Mouse (Mus musculus) induced T-regulatory cell, adult 2 months (primary cell): ENCODE data around the gene Vmn2r16.

ENCODE experiments used
- DNase-seq: peaks from one replicate; pipeline ENCODE4 v3.0.0-alpha.2; 2012; ENCODE audit warnings: low read depth

The Vmn2r16 gene

GRCm38 (mm10) chr5:109329862-109330261 lies at the start of gene Vmn2r16:
TSS of gene Vmn2r16 (plus strand) at chr5:109330162.
- no peak for DNase-seq

DNA sequence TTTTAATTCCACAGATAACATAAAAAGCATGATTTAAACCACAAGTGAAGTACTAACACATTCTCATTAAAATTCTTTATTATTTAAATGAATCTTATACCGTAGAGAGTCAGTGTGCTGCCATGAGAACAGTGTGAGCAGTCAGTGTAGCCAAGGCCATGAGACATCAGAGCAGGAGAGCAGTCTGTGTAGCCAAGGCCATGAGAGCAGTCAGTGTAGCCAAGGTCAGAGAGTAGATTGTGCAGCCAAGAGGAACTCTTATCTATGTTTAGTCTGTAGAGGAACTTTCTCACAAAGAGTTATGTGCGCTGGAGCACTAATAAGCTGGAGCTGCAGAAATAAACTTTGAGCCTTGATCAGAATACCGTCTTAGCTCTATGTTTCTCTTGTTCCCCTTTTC lies 35.3 kb upstream of the Vmn2r16 start:
- no peak for DNase-seq

- no peak for DNase-seq
These were observed 32.4 kb upstream of the Vmn2r16 start, which contains the start of gene Vmn2r15 for GRCm38 (mm10) chr5:109297544-109297943. TSS of gene Vmn2r15 (minus strand) at chr5:109297644.

DNA sequence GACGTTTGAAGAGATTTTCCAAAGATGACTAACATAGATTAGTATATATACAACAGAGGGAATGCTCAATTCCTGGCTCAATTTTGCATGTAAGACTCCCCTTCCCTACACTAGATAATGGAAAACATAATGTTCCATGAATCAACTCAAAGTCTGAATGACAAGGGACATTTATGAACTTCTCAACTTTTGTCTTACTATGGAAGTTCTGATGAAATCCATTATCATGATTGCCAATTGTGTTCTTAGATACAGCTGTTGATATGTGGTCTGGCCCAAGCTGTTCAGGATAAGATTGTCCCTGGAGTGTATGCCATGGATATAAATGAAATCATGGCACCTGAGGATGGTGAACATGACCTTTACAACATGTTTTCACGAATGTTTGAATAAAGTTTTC lies 89.4 kb downstream of the Vmn2r16 start, which contains the start of gene Vmn2r17:
Gene Vmn2r17, plus strand, starts transcription at position 301 of the 400 bp plus-strand sequence.
- DNase-seq = no peak
